Mouse (Mus musculus) layer of hippocampus, postnatal 14 days (tissue): ENCODE results near the gene Ephx3. TPM values are rescaled to one million over a fixed set of nuclear protein-coding genes. Genes with fewer than 3 reads are reported as not detected.

ENCODE experiments used
- DNase-seq, 2 experiments: peaks; one replicate each; pipeline ENCODE4 v3.0.0; 2021 to 2022; ENCODE audit warnings: low spot score in 2 of 2, mixed read lengths in 1 of 2
- total RNA-seq, 2 experiments: library from RNA; stranded (reverse); gene quantifications; 2 replicates each; pipeline ENCODE4 v1.2.3; 2021

The Ephx3 gene
- total RNA-seq, 2 experiments from 2014 or later, result 0.25 to 0.26 TPM

DNA sequence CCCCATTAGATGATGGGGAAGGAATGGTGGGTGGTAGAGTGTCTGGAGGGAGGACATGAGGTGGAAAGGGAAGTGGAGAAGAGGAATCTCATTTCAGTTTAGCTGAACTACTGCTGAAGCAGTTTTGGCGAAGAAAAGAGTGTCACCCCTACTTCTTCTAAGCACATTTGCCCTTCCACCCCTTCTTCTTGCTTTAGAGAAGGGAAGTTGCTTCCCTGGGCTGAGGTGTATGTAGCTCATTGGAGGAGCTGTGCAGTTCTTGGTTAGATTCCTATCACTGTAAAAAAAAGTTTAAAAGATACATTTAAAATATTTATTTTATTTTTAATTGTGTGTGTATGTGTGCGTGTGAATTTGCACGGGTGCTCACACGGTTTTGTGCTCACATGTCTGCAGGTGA, 12.4 kb downstream of the Ephx3 start:
- no peak for DNase-seq

DNA sequence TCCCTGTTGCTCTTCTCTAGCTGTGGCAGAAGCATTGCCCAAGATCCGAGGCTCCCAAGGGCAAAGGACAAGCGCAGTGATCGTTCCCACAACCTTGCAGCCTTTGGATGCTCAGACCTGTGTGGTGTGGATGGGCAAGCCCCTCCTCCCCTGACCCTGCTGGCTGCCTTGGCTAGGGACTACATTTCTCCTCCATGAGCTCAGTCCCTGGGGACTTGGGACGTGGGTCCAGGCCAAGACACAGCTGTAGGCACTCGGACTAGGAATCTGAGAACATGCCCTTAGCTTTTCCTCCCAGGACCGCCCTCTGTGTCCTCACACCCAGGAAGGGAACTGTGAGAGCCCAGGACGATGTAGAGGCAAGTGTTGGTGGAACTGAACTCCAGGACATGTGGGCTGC, 16.2 kb downstream of the Ephx3 start:
- DNase-seq, result no peak

DNA sequence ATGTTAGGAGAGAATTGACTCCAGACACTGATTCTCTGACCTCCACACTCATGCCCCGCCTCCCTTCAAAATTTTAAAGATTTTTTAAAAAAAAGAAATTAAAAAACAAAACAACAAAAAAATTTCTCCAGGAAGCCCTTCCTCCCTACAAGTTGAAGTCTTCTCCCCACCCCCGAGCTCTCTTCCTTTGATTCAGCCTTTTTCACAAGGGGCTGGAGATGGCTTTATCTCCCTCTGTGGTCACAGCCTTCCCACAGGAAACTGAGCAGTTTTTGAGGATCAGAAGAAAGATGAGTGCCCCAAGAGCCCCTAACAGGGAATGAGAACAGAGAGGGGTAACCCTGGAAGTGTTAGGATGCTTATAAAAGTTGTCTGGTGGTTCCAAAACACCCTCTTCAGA, 16.9 kb downstream of the Ephx3 start:
- DNase-seq, result no peak

DNA sequence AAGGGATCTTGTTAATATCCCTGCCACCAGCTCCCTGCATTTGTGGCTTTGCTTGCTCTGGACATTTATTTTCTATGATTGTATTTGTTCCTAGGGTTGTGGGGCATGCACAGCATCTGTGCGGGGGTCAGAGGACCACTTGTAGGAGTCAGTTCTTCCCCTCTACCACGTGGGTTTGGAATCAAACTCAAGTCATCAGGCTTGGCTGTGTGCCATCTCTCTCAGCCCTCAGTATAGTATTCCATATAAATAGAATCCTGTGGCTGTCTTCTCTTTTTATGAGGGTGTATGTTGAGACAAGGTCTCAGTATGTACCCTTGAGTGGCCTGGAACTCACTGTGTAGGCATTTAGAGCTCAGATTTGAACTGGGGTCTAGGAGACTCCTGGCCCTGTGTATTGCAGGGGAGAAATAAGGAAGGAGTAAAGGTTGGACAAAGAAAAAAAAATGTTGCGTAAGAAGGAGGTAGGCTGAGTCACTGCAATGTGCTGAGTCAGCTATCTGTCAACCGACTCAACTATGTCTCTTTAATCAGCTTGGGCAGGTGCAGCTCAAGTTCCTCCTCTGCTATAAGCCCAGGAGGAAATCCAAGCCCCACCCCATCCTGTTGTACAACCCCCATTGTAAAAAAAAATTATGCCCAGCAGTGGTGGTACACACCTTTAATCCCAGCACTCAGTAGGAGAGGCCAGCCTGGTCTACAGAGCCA, 19.7 kb downstream of the Ephx3 start:
- DNase-seq, result no peak

DNA sequence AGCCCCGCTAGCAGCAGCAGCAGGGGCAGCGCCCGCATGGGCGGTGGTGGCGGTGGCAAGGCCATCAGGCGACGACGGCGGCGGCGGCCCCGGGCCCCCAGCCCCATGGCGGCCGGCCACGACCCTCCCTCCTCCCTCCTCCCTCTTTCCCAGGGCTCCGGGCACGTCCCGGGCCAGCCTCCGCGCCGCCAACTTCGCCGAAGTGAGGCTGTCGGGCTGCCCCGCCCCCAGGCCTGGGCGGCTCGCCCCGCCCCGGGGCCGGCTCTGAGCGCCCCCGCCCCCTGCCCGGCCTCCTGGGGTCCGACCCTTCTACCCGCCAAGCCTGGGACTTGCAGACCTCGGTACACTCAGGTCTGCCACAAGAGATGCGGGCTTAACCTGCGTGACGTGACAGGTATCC, 22.7 kb downstream of the Ephx3 start, which contains the start of gene Notch3:
Gene Notch3 (minus strand): TSS at position 166 of the 400 bp plus-strand sequence.
- no peak for DNase-seq

DNA sequence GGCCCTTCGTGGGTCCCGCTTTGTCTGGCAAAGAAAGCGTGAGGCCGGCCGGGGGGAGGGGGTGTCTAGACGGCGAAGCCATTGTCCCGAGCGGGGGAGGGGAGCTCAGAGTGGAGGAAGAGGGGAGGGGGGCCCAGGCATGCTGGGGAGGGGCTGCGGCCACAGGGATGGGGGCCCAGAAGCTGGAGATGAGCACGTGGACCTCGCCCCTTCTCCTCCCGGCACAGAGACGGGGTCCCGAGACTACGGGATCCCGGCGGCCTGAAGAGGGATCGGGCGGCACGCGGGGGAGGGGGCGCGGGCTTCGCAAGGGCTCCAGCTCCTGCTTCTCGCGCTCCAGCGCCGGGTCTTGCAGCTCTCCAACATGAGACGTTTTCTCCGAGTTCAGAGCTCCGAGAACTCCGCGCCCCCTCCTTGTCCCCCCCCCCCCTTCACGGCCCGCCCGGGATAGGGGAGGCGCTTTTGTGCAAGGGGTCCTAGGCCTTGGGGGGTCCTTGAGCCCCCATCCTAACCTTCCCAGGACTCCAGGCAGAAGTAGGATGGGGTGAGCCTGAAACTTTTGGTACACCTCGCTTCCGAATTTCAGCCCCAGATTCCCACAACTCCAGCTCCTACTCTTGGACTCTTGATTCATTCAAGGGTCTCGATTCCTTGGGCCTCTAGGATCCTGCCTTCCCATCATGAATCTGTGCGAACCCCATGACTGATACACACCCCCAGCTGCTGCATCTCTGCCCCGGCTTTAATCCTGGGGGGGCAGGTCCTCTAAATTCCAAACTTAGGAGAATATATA, 23.4 kb downstream of the Ephx3 start:
- peak in 1 of 2 experiments; percentile 46 for DNase-seq

DNA sequence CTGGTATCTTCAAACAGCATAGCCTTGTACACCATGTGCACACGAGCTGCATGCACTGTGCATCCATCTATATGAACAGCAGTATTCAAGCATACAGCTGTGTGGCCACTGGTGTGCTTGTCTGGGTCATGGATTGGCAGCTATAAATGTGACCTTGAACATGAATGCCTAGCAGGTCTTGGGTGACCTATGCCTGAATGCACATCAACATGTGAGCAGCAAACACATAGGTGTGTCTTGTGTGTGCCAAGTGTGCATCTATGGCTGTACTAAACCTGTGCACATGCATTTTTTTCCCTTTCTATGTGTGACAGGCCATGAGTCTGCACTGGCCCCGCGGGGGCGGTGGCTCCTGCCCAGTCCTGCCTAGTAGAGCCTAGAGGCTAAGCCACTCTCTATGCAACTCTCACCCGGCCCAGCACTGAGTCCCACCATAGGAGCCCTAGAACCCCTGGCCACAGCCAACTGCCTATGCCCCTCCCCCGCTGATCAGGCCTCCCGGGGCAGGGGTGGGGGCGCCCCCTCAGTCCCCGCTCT, 24.0 kb downstream of the Ephx3 start:
- DNase-seq, result no peak

DNA sequence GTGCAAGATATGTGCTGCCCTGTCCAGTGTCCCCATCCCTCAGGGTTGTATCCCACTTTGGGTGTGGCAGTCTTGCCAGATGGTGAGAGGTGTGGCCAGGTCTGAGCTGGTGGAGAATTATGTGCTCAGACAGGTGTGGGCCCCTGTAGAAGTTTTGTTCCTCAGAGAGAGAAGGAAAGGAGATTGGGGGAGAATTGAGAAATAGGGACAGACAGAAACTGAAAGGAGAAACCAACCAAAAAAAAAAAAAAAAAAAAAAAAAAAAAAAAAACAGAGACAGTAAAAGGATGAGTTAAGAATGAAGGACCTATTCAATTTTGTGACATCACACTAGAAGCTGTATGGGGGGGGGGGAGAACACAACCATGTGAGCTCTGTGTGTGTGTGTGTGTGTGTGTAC, 24.6 kb downstream of the Ephx3 start:
- no peak for DNase-seq

DNA sequence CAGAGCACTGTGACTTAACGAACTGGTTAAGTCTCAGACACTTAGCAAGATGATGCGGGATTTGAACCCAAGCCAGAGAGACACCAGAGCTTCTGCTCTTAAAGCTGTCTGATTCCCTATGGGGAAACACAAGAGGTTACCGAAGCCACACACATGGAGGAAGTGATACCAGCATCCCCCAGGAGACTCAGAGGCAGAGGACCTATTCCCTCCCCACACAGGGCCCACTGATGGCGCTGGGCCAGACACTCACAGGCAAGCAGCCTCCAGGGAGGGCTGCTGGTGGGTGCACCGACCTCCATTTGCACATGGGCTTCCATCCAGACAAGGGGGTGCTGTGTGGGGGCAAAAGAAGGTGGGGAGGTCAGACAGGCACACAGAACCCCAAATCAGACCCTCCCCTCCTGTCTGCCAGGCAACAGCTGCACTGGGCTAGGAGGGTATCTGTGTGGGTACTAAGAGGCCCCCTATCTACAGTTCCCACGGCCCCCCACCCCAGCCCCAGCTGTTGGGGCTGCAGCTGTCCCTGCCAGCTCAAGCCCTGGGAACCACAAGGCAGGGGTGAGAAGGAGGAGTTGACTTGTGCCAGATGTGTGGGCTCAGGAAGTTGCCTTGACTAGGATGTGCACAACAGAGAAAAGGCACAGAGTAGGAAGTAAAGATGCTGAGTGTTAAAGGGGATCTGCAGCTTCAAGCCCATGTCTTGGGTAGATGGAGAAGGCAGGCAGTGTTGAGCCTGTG, 25.3 kb downstream of the Ephx3 start:
- no peak for DNase-seq

DNA sequence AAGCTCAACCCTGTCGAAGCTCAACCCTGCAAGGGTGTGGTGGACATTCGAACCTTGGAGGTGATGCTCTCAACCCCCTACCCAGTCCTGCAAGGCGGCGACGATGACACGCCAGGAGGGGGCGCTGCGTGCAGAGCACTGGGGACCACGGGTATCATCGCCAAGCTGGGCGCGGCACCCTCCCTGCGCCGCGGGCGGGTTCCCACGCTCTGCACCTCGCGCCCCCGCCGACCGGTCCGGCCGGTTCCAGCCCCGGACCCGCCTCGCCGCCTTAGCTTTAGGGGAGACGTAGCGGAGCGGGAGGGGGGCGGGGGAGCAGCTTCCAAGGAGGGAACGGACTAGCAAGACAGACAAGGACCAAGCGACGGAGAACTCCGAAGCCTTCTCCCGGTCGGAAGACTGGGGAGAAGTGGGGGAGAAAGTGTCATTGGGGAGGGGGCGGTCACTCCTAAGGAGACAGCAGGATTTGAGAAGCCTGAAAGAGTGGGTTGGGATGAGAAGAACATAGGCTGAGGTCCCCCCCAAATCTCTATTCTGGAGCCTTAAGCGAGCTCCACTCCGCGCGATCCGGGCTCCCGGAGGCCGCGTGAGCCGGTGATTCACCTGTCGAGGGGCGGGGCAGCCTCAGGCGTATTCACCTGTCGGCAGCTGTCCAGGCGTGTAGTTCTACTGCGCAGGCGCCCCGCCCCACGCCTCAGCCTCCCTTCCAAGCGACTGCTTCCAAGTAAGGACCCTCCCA, 27.1 kb downstream of the Ephx3 start:
- peak; percentile 57 for DNase-seq

DNA sequence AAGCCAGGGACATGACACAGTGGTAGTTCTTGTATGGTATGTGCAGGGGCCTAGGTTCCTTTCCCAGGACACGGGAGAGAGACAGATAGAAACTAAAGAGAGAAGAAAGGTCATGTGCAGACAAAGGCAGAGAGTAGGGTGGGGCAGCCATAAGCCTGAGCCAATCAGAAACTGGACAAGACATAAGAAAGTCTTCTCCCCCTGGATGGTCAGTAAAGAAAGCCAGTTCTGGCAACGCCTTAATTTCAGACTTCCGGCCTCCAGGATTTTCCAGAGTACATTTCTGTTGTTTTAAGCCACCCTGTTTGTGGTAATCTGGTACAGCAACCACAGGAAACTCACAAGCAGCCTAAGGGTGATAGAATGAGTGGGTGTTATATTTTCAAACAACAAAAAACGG, 28.5 kb downstream of the Ephx3 start:
- DNase-seq, result no peak

DNA sequence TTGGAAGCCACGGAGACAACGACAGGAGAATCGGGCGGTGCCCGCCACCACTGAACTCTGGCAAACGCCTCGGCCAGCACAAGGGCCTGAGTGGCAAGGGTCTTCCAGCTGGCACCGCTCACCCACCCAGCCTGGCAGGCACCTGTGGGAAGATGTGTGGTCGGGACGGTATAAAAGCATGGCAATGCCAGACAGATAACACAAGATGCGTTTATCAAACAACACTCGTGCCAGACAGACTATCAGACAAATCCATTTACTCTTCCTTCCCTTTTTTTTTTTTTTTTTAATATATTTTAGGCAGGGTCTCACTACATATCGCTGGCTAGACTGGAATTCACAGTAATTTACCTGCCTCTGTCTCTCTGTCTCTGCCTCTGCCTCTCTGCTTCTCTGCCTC, 30.5 kb downstream of the Ephx3 start:
- no peak for DNase-seq

DNA sequence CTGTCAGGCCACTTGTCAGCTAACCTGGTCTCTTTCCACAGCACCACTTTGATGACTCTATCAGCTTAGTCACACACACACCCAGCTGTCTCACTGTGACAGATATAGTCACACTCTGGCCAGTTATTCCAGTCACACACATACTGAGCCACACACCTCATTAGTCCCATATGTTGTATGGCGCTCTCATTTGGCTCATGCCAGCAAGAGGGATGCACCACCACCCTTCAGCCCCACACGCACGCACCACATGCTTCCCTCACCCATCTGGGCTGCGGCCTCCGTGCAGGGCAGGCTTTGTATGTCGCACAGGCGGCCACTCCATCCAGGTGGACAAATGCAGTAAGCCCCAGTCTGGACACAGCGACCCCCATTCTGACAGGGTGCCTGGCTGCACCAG, 42.6 kb downstream of the Ephx3 start:
- no peak for DNase-seq

DNA sequence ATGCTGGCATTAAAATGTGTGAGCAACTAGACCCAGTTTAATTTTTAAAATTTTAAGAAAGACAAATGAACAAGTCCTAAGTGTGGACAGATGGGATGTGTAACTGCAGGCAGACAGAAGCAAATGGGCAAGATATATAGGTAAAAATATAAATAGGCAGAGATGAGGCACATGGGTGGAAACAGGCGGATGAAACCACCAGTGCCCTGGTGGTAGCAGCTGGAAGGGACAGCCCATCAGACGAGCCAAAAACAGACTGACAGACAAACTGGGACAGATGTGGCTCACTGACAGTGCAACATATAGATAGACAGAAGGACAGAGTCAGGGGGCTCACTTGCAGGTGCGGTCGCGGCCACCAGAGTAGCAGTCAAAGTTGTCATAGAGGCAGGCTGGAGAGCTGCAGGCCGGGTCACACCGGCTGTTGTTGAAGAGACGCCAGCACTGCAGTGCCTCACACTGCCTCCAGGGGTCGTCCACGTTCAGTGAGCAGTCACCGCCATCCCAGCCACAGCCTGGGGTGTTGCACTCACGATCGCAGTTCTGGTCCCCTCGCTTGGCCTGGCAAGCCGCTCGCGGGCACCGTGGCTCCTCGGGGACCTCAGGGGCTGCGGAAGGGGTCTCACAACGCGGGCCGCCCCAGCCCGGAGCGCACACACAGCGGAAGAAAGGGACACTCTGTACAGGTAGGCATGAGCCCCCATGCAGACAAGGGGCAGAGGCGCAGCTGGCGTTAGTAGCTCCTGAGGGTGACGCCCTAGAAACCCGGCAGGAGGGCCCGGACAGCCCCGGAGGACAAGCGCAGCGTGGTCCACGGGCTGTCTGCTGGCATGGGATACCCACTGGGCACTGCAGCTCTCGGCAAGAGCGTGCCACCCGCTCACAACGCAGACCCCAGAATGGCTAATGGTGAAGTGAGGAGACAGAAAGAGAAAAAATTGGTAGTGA, 46.2 kb downstream of the Ephx3 start:
- DNase-seq, result peak; percentile 77 to 82

DNA sequence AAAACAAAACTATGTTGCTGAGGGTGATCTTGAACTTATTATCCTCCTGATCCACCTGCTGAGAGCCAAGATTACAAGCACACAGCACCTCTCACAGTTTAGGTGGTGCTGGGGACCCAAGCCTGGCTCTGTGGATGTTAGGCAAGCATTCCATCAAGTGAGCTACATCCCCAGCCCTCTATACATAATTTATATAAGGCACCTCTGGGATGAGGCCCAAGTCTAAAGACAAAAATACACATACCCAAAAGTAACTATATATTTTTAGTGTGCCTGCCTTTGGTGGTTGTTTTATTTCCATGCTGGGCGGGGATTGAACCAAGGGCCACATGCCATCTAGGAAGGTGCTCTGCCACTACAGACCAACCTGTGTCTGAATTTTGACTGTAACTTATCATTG, 47.1 kb downstream of the Ephx3 start:
- DNase-seq, result no peak

Other genes starting within 250 kb of the Ephx3 start
- 10 to 100 TPM; 17.1 to 17.8 TPM for gene Rrp1b, start 153.4 kb downstream of the Ephx3 start, total RNA-seq
- 1 to 10 TPM; 1.2 to 1.6 TPM for gene Hsf2bp, start 153.2 kb downstream of the Ephx3 start, total RNA-seq
- gene Notch3, start 22.7 kb downstream of the Ephx3 start, total RNA-seq, result 10 to 100 TPM; 15.3 to 15.9 TPM
- 100 to 1,000 TPM; 118 to 125 TPM for gene Brd4, start 95.2 kb upstream of the Ephx3 start, total RNA-seq
- gene Akap8, start 131.7 kb upstream of the Ephx3 start, total RNA-seq, result 10 to 100 TPM; 83.8 to 86.1 TPM
- gene Akap8l, start 161.1 kb upstream of the Ephx3 start, total RNA-seq, result 100 to 1,000 TPM; 134 to 157 TPM
- gene Wiz, start 199.9 kb upstream of the Ephx3 start, total RNA-seq, result 10 to 100 TPM; 66.8 to 74.7 TPM
- 1 to 10 TPM; 2.6 to 3.1 TPM for gene Rasal3, start 214.0 kb upstream of the Ephx3 start, total RNA-seq
- not detected for gene Pglyrp2, start 234.6 kb upstream of the Ephx3 start, total RNA-seq